Mouse (Mus musculus) heart, embryonic 10.5 days (tissue): Measurements from ENCODE around the gene Pced1b. TPM values are rescaled to one million over a fixed set of nuclear protein-coding genes. Genes with fewer than 3 reads are reported as not detected.

Source experiments
- DNase-seq: peaks from one replicate; pipeline ENCODE4 v3.0.0-alpha.2; 2017; ENCODE audit warnings: low spot score
- H3K27ac ChIP-seq: fragments of 300-500 bp; sonication (generic); 2 replicates; pipeline ENCODE4 v1.5.1; 2016; ENCODE audit warnings: mild to moderate bottlenecking
- H3K27me3 ChIP-seq: fragments of 300-500 bp; sonication (generic); 2 replicates; pipeline ENCODE4 v1.6.1; 2016; ENCODE audit warnings: mild to moderate bottlenecking; ENCODE audit not compliant: poor library complexity, insufficient read depth, severe bottlenecking
- H3K36me3 ChIP-seq: fragments of 300-500 bp; sonication (generic); 2 replicates; pipeline ENCODE4 v1.6.1; 2016; ENCODE audit warnings: mild to moderate bottlenecking, moderate library complexity
- H3K4me1 ChIP-seq: fragments of 300-500 bp; sonication (generic); 2 replicates; pipeline ENCODE4 v1.6.1; 2016; ENCODE audit warnings: mild to moderate bottlenecking
- H3K4me3 ChIP-seq: fragments of 300-500 bp; sonication (generic); 2 replicates; pipeline ENCODE4 v1.5.1; 2016; ENCODE audit warnings: mild to moderate bottlenecking, moderate library complexity
- H3K9me3 ChIP-seq: fragments of 300-500 bp; sonication (generic); 2 replicates; pipeline ENCODE4 v1.6.1; 2016; ENCODE audit warnings: mild to moderate bottlenecking, moderate library complexity
- WGBS: fragments of 180-500 bp; shearing (Covaris S2); methylation state at CpG from one replicate; pipeline ENCODE4 v1.1.7; 2016; 5-methylcytosine and 5-hydroxymethylcytosine counted together
- polyA plus RNA-seq: library from polyadenylated mRNA; unstranded; fragments of >200 nt; fragmentation: Nextera tagmentation; extraction: Ambion mirVana; gene quantifications from 2 replicates; pipeline ENCODE4 v1.2.1, GENCODE M21; 2016

Gene Pced1b
- polyA plus RNA-seq, 1 experiment from 2014 or later = 2.4 TPM

DNA sequence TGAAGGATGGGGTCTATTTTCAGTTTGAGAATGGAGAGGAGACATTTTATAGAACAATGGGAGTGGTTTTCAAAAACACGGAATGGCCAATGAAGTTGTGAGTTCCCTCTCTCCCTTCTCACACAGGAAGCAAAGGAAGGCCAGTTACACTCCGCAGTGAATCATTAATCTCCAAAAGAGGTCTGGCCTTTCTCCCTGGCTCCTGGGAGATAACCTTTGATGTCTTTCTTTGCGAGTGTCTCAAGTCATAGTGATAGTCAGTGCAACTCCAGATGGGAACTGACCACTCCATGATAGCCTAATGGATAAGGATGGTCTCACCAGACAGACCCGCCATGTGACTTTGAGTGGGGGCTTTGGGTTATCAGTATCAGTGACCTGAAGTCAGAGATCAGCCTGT lies 185.3 kb downstream of the Pced1b start:
- no peaks in the 10 kb centered on the region for H3K27me3 ChIP-seq
- no peak overlapping the region for H3K27ac ChIP-seq
- no peaks in the 10 kb centered on the region for H3K9me3 ChIP-seq
- DNase-seq = no peak
- H3K36me3 ChIP-seq = no peaks in the 10 kb centered on the region
- no peak overlapping the region for H3K4me3 ChIP-seq
- H3K4me1 ChIP-seq = peaks cover 13% of the 10 kb centered on the region
- WGBS = 21% methylated on average over 4 of the region's 4 CpGs

Other genes starting within 250 kb of the Pced1b start
- gene Slc38a4, start 191.2 kb upstream of the Pced1b start, polyA plus RNA-seq = 148 and 160 TPM in 2 replicates
- 3.2 and 4.6 TPM in 2 replicates for gene Amigo2, start 180 bp downstream of the Pced1b start, polyA plus RNA-seq